Mouse (Mus musculus): Measurements from ENCODE around the gene Actl6a. TPM values are rescaled to one million over a fixed set of nuclear protein-coding genes. Genes with fewer than 3 reads are reported as not detected.
A peak's percentile ranks its signal among the peaks of the same experiment; 100 is the strongest.
"Not testable (repeated sequence)": the region's sequence is repeated elsewhere in the genome, so short reads cannot be mapped to it uniquely, and the experiment has no call there.

Gene Actl6a
- polyA plus RNA-seq (2014; fragmentation: Nextera tagmentation; extraction: Ambion mirVana) = 196 and 199 TPM in 2 replicates

DNA sequence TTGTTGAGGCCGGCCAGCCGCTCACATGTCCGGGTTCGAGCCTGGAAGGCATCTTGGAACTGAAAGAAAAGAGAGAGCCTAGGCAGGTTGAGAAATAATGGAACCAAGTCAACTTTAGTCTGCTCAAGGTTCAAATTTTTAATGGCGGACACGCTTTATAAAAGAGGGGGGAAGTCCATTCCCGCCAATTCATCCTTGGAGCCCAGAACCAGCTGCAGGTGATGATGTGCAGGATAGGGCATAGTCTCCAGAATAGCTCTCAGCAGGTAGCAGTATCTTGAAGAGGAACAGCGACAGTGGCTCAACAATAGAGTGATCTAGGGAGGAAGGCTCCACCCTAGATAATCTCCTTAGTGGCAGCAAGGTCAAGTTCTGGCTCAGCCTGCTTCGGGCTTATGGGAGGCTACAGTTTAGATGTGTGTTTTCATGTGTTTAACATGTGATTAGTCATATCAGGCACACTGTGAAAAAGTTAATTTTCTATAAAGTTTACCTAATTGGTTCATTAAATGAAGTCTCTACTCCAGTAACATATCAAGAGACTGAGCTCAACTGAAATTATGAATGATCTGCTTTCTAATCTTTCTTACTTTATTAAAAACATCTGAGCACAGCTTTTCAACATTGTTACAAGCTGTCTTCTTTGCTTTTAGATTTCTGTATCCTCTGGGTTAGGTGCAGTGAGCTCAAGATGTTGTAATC is at the start of gene Actl6a:
Gene Actl6a (plus strand): TSS at position 652 of the 702 bp plus-strand sequence.
- H3K27me3 ChIP-seq (ENCODE audit: insufficient read depth, low read length); H3K4me1 ChIP-seq (ENCODE audit: insufficient read depth); H3K27ac ChIP-seq (ENCODE audit: low read depth); H3K4me3 ChIP-seq (ENCODE audit: low read depth, low read length); DNase-seq; ATAC-seq (ENCODE audit: insufficient read depth); H3K9me3 ChIP-seq (ENCODE audit: low read depth, low read length); H3K9ac ChIP-seq; H3K36me3 ChIP-seq (ENCODE audit: insufficient read depth); H3K4me2 ChIP-seq: not testable (repeated sequence)
- 83% methylated on average over 9 of the region's 9 CpGs for WGBS

DNA sequence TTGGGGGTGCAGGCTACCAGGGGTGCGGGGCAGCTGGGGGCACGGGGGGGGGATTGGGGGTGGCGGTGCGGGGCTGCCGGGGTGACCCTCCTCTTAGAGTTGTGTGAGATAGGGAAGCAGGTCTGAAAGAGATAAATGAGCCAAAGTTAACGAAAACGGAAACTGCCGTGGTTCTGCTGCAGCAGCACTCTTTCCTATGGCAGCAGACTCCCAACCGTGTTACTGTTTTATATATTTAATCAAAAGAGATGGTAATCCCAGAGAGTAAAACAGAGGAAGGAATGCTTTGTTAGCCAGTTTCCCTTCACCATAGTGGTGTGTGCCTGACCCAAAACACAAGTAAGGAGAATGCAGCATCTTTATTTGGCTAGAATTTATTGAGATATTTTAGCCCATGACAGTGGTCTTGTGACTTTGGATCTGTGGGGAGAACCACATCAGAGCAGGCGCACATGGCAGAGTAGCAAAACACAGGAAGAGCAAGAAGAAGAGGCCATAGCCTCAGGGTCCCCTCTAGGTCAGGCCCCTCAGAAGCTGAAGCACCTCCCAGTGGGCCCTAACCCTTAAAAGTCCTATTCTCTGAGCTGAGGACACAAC is 49.6 kb upstream of the Actl6a start:
- Histone ChIP-seq H3K36me3 (ENCODE audit: insufficient read depth) (no peaks in the 10 kb centered on the region), H3K4me1 (ENCODE audit: insufficient read depth) (no peaks in the 10 kb centered on the region), H3K4me3 (ENCODE audit: low read depth, low read length) (no peak overlapping the region), H3K4me2 (no peak overlapping the region), H3K27me3 (ENCODE audit: insufficient read depth, low read length) (no peaks in the 10 kb centered on the region), H3K9ac (no peak overlapping the region), H3K27ac (ENCODE audit: low read depth) (no peak overlapping the region), H3K9me3 (ENCODE audit: low read depth, low read length) (no peaks in the 10 kb centered on the region)
- ATAC-seq (ENCODE audit: insufficient read depth) (no peak), DNase-seq (no peak)
- no peak for TF ChIP-seq CTCF (IDR thresholded peaks at IDR 0.05; ENCODE audit: low read depth)
- 61% methylated on average over 10 of the region's 10 CpGs for WGBS

DNA sequence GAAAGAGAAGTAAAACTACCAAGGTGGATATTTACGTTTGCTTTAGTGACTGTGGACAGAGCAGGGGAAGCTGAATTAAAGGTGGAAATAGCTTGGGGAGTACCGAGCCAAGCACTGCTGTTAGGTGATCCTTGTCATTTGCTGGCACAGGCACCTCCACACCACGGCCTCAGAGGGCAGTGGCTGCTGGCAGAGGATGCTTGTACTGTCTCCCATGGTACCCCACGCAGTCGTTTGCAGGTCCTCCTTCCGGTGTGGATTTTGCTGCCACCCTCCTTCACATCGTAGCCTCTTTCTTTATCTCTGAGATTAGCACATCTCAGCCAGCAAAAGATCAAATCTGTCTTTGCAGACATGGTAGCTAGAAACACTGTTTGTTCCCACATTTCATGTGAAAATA is 47.7 kb upstream of the Actl6a start:
- Histone ChIP-seq H3K4me3 (ENCODE audit: low read depth, low read length) (no peak overlapping the region), H3K9ac (no peak overlapping the region), H3K9me3 (ENCODE audit: low read depth, low read length) (no peaks in the 10 kb centered on the region), H3K27ac (ENCODE audit: low read depth) (peak overlapping the region; percentile 13; the same call in 1 of the 2 replicates), H3K27me3 (ENCODE audit: insufficient read depth, low read length) (no peaks in the 10 kb centered on the region), H3K4me1 (ENCODE audit: insufficient read depth) (no peaks in the 10 kb centered on the region), H3K36me3 (ENCODE audit: insufficient read depth) (no peaks in the 10 kb centered on the region), H3K4me2 (peak overlapping the region; percentile 42)
- 44% methylated on average over 7 of the region's 7 CpGs for WGBS
- no peak for DNase-seq
- TF ChIP-seq CTCF (IDR thresholded peaks at IDR 0.05; ENCODE audit: low read depth) = no peak
- ATAC-seq (ENCODE audit: insufficient read depth) = no peak

DNA sequence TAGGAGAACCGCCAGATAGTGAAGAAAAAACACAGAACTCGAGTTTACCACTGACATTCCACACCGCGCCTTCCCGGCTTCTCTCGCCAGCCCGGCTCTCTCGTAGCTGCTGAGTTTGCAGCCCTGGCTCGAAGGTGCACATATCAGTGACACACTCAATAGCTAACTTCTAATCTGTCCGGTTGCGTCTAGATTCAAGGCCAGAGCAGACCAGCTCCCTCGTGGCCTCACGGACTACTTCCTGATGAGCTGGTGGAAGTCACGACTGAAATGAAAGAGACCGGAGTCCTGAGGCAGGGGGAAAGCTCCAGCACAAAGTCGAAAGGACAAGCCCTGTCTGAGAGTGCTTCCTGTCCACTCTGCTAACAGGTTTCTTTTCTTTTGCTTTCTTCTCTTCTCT is 47.3 kb upstream of the Actl6a start:
- DNase-seq (peak; percentile 24), ATAC-seq (ENCODE audit: insufficient read depth) (no peak)
- TF ChIP-seq CTCF (IDR thresholded peaks at IDR 0.05; ENCODE audit: low read depth) = no peak
- Histone ChIP-seq H3K4me1 (ENCODE audit: insufficient read depth) (no peaks in the 10 kb centered on the region), H3K27me3 (ENCODE audit: insufficient read depth, low read length) (no peaks in the 10 kb centered on the region), H3K36me3 (ENCODE audit: insufficient read depth) (no peaks in the 10 kb centered on the region), H3K9ac (no peak overlapping the region), H3K4me2 (peak overlapping the region; percentile 42), H3K9me3 (ENCODE audit: low read depth, low read length) (no peaks in the 10 kb centered on the region), H3K27ac (ENCODE audit: low read depth) (peak overlapping the region; percentile 13; the same call in 1 of the 2 replicates), H3K4me3 (ENCODE audit: low read depth, low read length) (no peak overlapping the region)
- 39% methylated on average over 16 of the region's 16 CpGs for WGBS

DNA sequence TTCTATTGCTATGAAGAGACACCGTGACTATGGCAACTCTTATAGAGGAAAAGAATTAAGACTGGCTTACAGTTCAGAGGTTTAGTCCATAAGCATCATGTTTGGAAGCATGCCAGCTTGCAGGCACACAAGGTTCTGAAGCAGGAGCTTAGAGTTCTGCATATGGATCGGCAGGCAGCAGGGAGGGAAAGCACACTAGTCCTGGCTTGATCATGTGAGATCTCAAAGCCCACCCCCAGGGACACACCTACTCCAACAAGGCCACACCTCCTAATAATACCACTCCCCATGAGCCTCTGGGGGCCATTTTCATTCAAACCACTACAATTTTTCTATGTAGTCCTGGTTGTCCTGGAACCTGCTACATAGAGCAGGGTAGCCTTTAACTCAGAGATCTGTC is 46.6 kb upstream of the Actl6a start:
- no peak overlapping the region for H3K27ac ChIP-seq (ENCODE audit: low read depth)
- no peaks in the 10 kb centered on the region for H3K27me3 ChIP-seq (ENCODE audit: insufficient read depth, low read length)
- WGBS = 77% methylated on average over 2 of the region's 2 CpGs
- H3K4me1 ChIP-seq (ENCODE audit: insufficient read depth) = no peaks in the 10 kb centered on the region
- no peak overlapping the region for H3K4me3 ChIP-seq (ENCODE audit: low read depth, low read length)
- ATAC-seq (ENCODE audit: insufficient read depth) = no peak
- TF ChIP-seq CTCF (IDR thresholded peaks at IDR 0.05; ENCODE audit: low read depth) = no peak
- H3K9ac ChIP-seq = no peak overlapping the region
- DNase-seq = no peak
- no peak overlapping the region for H3K4me2 ChIP-seq
- H3K9me3 ChIP-seq (ENCODE audit: low read depth, low read length) = no peaks in the 10 kb centered on the region
- no peaks in the 10 kb centered on the region for H3K36me3 ChIP-seq (ENCODE audit: insufficient read depth)

DNA sequence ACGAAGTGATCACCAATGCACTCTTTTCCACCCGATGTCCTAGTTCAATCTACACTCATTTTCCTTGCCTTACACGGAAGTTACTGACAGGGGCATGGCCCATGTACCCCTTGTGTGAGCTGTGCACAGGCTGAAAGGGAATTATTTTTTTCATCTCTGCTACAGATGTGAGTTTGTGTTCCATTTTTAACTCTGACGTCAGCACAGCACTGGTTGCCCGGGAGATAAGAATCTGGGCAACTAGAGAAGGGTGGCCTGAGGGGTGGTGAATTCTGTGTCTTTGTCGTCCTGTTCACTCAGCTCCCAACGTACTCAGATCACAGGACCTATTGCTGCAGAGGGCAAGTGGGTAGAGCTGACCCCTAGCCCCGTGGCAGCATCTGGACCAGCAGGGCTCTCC is 45.8 kb upstream of the Actl6a start:
- 56% methylated on average over 8 of the region's 8 CpGs for WGBS
- no peak for DNase-seq
- Histone ChIP-seq H3K4me1 (ENCODE audit: insufficient read depth) (no peaks in the 10 kb centered on the region), H3K9ac (no peak overlapping the region), H3K4me3 (ENCODE audit: low read depth, low read length) (no peak overlapping the region), H3K36me3 (ENCODE audit: insufficient read depth) (no peaks in the 10 kb centered on the region), H3K27me3 (ENCODE audit: insufficient read depth, low read length) (no peaks in the 10 kb centered on the region), H3K27ac (ENCODE audit: low read depth) (peak overlapping the region; percentile 82), H3K9me3 (ENCODE audit: low read depth, low read length) (no peaks in the 10 kb centered on the region), H3K4me2 (no peak overlapping the region)
- ATAC-seq (ENCODE audit: insufficient read depth) = peak; percentile 9; the same call in 1 of the 2 replicates
- TF ChIP-seq CTCF (IDR thresholded peaks at IDR 0.05; ENCODE audit: low read depth) = no peak

DNA sequence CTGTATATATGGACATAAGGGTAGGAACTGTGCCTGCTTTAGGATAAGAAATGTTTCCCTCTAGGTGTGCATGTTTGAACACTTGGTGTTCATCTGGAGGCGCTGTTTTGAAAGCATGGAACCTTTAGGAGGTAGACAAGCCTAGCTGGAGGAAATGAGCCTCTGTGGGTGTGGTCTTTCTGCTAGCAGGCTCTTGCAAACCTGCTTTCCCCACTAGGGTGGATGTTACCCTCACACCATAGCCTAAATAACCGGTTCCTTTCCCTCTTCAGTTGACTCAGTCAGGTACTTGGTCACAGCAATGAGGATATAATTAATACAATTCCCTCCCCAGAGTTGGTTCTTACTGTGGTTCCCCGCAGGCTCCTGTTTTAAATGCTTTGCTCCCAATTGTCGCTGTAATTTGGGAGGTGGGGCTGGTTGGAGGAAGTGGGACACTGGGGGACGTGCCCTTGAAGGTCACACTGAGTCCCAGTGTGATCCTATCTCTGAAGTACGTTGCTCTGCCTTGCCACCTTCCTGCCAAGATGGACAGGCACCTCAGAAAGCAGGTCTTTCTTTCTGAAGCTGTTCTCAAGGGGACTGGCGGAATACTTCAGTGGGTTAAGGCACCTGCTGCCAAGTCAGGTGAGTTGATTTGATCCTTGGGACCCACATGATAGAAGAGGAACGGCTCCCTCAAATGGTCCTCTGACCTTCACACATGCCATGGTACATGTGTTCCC is 45.1 kb upstream of the Actl6a start:
- H3K27me3 ChIP-seq (ENCODE audit: insufficient read depth, low read length) = no peaks in the 10 kb centered on the region
- 44% methylated on average over 8 of the region's 8 CpGs for WGBS
- TF ChIP-seq CTCF (IDR thresholded peaks at IDR 0.05; ENCODE audit: low read depth) = no peak
- peak overlapping the region; percentile 82 for H3K27ac ChIP-seq (ENCODE audit: low read depth)
- no peaks in the 10 kb centered on the region for H3K4me1 ChIP-seq (ENCODE audit: insufficient read depth)
- no peak overlapping the region for H3K4me2 ChIP-seq
- H3K9ac ChIP-seq = no peak overlapping the region
- H3K4me3 ChIP-seq (ENCODE audit: low read depth, low read length) = no peak overlapping the region
- H3K36me3 ChIP-seq (ENCODE audit: insufficient read depth) = no peaks in the 10 kb centered on the region
- DNase-seq (peak; percentile 17), ATAC-seq (ENCODE audit: insufficient read depth) (peak; percentile 55; the same call in 1 of the 2 replicates)
- H3K9me3 ChIP-seq (ENCODE audit: low read depth, low read length) = no peaks in the 10 kb centered on the region

Data from lung, embryonic 14.5 days (tissue).